In genomic region chr2:155290066-155290465, GRCm38 (mm10) we compare ENCODE assay signal across 16 mouse cellular contexts.
"Had no signal": no experiment of that assay in that cellular context is flagged by ENCODE, and none has a peak within 500 bp of the region (broad histone marks: within the 10 kb centered on the region; RNA-seq: fewer than 3 reads in every experiment).

No protein-coding gene starts in this region.

- DNase-seq: heart, postnatal 10 days; heart, postnatal 14 days; heart, postnatal 36 days; heart, postnatal 4 days; kidney, adult 11 months; kidney, adult 18-20 months; kidney, adult 2 months; kidney, adult 8-10 months; kidney, adult 9 months; kidney, postnatal 10 days; kidney, postnatal 14 days; kidney, postnatal 25 days; kidney, postnatal 36 days; kidney, postnatal 4 days; layer of hippocampus, adult 9-11 months; layer of hippocampus, postnatal 36 days had no signal
